Mouse (Mus musculus): ENCODE data around the gene Parp11.

The Parp11 gene

GRCm38 (mm10) chr6:127446436-127446890 lies at the start of gene Parp11:
TSS of gene Parp11 (plus strand) at chr6:127446840.
- peak; percentile 76 for DNase-seq (ENCODE audit: low spot score)

DNA sequence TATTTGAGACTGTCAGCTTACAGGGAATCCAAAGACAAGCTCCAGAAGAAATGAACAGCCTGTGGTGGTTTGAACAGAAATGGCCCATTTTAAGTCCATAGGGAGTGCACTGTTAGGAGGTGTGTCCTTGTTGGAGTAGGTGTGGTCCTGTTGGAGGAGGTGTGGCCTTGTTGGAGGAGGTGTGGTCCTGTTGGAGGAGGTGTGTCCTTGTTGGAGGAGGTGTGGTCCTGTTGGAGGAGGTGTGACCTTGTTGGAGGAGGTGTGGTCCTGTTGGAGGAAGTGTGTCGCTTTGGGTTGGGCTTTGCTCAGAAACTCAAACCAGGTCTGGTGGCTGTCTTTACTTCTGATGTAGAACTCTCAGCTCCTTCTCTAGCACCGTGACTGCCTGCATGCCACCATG lies 48.6 kb upstream of the Parp11 start:
- no peak for DNase-seq (ENCODE audit: low spot score)

DNA sequence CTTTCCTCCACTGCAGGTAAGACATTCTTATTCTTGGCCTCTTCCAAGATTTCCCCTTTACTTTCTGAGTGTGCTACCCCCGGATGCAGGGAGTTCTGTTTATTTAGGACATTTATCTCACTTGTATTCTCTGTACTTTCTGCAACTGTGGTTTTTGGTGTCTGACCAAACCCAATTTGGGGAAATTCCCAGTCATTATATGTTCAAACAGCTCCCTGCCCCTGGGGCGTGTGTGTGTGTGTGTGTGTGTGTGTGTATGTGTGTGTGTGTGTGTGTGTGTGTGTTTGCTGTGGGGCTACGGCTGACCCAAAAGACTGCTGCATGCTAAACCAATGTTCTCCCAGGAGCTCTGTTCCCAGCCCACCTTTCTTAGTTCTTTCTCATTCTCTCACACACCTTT lies 45.2 kb upstream of the Parp11 start:
- DNase-seq (ENCODE audit: low spot score), result no peak

DNA sequence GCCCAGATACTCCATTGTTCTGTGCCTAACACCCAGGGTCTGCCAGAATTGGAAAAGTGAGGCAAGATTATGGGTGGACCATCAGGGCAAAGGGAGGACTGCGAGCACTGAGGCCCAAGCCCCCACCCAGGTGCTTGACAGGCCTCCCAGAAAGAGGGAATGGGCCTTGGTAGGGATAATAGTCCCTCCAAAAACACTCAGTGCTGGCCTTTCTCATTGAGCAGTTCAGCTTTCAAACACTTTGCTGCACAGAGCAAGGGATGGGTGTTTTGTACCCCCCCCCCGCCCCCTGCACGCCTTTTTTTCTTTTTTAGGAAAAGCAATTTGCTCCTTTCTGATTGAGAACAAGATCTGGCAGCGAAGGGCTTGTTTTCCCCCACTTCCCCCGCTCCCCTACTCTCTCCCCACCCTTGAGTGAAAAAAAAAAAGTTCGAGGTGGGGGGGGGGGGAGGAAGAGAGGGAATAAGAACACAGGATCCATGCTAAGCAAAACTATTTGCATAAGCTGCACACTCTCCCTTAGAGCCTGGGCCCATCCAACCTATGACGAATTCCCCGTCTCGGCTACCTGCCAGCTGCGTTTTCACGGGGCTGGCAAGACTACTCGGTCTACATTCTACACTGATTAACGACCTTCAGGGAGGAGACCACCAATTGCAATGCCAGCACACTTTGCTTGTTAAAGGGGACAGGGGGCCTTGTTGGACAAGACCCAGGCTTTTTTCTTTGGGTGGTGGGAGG lies 42.4 kb upstream of the Parp11 start:
- DNase-seq (ENCODE audit: low spot score), result no peak

- peak; percentile 57 for DNase-seq (ENCODE audit: low spot score)
Observed at GRCm38 (mm10) chr6:127405682-127406081, 41.0 kb upstream of the Parp11 start.

DNA sequence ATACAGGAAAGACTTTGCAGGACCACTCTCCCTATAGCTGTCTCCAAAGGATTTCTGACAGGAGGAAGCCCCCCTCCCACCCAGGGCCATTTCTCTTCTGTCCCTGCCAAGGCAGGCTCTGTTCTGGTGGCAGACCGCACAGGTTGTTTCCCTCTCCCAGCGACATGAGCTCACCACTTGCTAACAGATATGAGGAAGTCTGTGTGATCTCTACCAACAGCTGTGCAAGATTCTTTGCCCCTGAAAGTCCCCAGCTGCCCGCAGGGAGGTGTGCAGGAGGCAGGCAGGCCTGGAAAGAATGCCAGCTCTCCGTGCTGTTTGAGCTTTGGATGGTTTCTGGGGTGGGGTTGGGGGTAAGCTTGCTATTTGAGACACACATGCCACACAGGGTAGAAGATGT lies 38.9 kb upstream of the Parp11 start:
- DNase-seq (ENCODE audit: low spot score), result peak; percentile 21

GRCm38 (mm10) chr6:127417525-127418184 lies 29.0 kb upstream of the Parp11 start:
- DNase-seq (ENCODE audit: low spot score), result no peak

DNA sequence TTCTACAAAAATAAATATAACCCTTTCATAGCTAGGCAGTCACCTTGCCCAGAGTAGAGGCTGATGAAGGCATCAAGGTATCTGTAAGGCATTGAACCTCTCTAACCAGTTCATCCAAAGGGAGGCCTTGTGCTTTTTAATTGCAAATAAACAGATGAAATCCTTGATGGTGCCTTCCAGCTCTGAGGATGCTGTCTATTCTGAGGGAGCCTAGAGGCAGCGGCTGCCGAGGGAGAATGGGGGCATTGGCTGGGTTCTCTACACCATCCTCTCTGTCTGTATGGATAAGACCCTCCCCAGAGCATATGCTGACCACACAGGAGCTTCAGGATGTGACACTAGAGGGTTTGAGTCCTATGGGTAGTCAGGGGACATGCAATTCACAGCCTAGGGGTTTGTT lies 28.3 kb upstream of the Parp11 start:
- DNase-seq (ENCODE audit: low spot score), result no peak

GRCm38 (mm10) chr6:127420115-127420514 lies 26.5 kb upstream of the Parp11 start:
- DNase-seq (ENCODE audit: low spot score), result no peak

DNA sequence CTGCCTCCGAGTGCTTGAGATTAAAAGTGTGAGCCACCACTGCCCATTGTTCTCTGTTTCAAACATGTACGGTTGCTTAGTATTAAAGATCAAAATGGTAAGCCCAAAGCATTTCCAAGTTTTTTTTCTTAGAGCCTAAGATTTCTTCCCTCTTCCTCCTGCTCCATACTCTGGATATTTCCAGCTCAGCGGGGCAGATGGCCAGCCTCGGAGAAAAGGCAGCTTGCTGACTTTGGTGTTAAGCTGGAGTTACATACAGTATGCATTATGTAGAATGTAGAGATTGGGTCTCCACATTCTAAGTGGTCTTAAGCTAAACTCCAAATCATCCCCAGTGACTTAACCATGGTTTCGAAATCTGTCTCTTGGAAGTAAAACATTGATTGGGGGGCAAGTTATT lies 21.5 kb upstream of the Parp11 start:
- no peak for DNase-seq (ENCODE audit: low spot score)

- DNase-seq (ENCODE audit: low spot score), result no peak
Observed at GRCm38 (mm10) chr6:127430716-127431115, 15.9 kb upstream of the Parp11 start.

GRCm38 (mm10) chr6:127431196-127431766 lies 15.4 kb upstream of the Parp11 start:
- no peak for DNase-seq (ENCODE audit: low spot score)

DNA sequence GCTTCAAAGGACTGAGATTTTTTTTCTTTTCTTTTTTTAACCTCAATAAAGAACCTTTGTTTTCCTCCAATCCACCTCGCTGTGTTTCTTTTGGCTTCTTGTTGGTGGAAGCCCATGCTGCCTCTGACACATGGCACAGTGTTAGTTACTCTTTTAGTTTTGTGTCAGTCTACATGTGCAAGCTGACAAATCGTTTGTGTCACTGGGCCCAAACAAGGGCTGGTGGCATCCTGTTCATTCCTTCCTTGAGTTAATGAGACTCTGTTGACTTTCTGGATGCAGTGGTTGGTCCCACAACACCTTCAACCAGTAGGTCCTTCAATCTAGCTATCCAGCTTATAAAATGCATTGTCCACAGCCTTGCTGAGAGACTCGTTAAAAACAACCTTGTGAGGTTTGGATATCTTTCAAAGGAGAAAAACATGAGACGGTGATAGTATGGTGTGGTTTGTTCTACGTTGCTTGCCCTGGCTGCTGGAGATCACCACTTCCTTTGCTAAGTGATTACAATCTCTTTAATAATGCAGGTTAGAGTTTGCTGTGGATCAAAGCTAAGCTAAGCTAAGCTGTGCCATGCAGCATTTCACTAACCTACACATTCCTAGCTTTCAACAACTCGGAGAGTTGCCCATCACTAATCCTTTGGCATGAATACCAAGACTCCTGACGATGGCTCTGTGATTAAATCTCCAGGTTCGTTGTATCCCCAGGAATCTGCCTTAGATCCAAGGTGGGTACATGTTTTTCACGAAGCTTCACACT lies 12.6 kb upstream of the Parp11 start:
- DNase-seq (ENCODE audit: low spot score), result no peak

DNA sequence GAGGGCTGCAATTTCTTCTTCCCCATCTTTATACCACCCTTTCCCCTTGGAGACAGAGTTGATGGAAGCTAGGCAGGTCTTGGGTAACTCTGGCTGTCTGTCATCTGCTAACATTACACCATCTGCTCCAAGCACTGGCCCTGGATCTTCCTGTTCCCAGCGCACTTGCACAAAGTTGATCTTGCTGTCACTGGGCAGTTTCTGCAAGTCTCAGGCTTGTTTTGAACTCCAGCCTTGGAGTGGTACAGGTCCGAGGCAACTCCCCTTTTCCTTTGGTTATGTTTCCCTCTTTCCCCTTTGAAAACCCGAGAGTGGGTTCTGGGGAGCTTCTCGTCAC lies 12.0 kb upstream of the Parp11 start:
- DNase-seq (ENCODE audit: low spot score), result no peak

DNA sequence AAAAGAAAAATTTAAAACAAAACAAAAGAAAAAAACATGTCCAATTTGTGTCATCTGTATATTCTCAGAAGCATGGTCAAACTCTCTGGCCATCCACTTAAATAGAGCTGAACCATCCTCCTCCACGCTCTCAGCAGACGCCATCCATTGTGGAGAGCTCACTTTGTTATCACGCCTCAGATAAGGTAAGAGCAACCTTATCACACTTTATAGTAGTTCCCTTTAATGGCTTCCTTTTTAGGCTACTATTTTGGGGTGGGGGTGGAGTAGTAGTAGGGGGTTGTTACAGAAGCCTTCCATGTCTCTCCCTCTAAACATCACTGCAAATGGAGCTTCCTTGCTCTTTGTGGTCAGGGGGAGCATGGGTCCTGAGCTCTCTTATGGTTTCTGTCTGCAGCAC lies 7.6 kb upstream of the Parp11 start:
- DNase-seq (ENCODE audit: low spot score), result no peak

DNA sequence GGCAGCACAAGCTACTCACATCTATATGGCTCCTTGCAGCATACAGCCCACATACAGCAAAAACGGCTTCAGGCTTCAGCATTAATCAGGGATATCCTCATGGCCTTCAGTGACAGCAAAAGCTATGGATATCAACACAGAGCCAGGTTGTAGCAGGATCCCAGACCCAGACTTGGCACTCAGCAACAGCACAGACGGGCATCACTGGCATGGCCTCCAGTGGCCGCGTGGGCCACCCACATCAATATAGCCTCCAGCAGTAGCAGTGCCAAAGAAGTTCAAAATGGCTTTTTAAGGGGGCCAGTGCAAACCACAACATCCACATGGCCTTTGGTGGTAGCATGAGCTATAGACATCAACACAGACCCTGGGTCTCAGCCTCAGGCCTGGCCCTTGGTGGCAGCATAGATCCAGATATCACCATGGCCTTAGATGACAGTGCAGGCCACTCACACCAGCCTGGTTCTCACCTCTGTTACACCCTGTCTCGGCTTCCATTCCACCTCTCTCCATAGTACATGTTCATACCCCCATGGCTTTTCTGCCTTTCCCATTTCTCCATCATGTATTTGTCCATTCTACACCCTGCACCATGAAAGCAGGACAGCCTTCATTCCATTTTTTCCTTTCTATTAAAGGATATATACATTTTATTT lies 7.0 kb upstream of the Parp11 start:
- no peak for DNase-seq (ENCODE audit: low spot score)

- DNase-seq (ENCODE audit: low spot score), result peak; percentile 69
Observed at GRCm38 (mm10) chr6:127440416-127441104, 6.1 kb upstream of the Parp11 start.

GRCm38 (mm10) chr6:127442584-127442983 lies 4.1 kb upstream of the Parp11 start:
- no peak for DNase-seq (ENCODE audit: low spot score)

DNA sequence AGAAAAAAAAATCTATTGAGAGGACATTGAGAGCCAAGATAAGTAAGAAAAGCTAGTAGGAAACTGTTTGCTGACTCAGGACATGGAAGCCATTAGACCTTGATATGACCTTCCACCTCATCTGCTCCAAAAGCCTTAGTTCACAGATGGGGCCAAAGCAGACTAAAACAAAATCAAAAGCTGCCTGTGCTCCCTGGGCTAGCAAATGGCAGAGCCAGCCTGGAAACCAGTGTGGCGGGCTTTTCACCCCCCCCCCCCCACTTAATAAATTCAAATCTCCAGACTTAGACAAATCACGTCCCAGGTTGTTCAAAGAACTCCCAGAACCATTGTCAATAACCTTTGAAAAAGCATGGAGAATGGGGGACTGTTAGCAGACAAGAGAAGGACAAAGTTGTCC lies 2.7 kb upstream of the Parp11 start:
- peak; percentile 29 for DNase-seq (ENCODE audit: low spot score)

GRCm38 (mm10) chr6:127444466-127444865 lies 2.2 kb upstream of the Parp11 start:
- DNase-seq (ENCODE audit: low spot score), result no peak

DNA sequence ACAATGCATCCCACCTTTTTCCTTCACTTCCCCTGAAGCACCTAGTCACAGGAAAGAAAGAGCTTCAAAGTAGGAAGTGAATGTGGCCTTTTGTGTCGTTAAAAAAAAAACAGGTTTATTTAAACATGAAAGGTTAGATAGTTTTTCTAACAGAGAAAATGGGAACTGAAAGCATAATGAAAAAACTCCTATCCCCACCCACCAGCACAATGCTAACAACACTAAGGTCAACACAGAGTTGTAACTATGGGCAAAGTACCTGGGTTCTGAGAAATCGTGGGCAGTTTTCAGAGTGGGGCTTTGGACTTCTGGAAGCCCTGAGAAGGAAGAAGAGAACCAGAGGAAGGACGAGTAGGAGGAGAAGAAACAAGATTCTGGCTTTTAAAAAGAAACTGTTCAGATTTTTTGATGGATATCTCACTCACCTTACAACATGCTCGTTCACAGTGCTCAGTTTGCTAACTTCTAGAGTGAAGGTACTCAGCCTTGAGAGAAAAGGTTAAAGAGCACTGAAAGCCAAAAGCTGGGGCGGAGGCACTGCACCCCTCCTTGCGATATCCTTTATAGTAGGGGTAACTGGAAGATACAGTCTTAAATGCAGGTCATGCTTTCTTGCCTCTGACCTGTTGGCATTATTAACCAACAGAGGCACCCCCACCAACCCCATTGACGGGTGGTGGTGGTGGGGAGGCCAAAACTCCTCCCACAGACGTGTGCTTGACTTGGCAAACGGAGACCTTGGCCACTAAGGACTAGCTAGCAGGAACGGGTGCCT lies 1.2 kb downstream of the Parp11 start:
- no peak for DNase-seq (ENCODE audit: low spot score)
